Mouse (Mus musculus): ENCODE measurements around the gene Eif1. TPM values are rescaled to one million over a fixed set of nuclear protein-coding genes. Genes with fewer than 3 reads are reported as not detected.
A peak's percentile ranks its signal among the peaks of the same experiment; 100 is the strongest.
"Not testable (repeated sequence)": the region's sequence is repeated elsewhere in the genome, so short reads cannot be mapped to it uniquely, and the experiment has no call there.

Gene Eif1
- polyA plus RNA-seq, 1 experiment, result 534 TPM

GRCm38 (mm10) chr11:100311656-100312055, 8.0 kb upstream of the Eif1 start:
- H3K4me1 ChIP-seq (ENCODE audit: control insufficient read depth, insufficient read depth, low read length), result peaks cover 4% of the 10 kb centered on the region
- 0 out of 2 replicates have a peak overlapping the region, but pooled peaks have one; percentile 74 for H3K27ac ChIP-seq (ENCODE audit: insufficient read depth, low read length)
- no peak overlapping the region for H3K4me3 ChIP-seq (ENCODE audit: insufficient read depth, low read length)
- TF ChIP-seq CTCF (IDR thresholded peaks at IDR 0.05; ENCODE audit: extremely low read depth, insufficient read depth, low read length) (no peak), POLR2A (IDR thresholded peaks at IDR 0.05; ENCODE audit: extremely low read depth, insufficient read depth, low read length) (no peak)

- Histone ChIP-seq H3K4me1 (ENCODE audit: control insufficient read depth, insufficient read depth, low read length) (peaks cover 4% of the 10 kb centered on the region), H3K4me3 (ENCODE audit: insufficient read depth, low read length) (no peak overlapping the region), H3K27ac (ENCODE audit: insufficient read depth, low read length) (peak overlapping the region; percentile 79)
- TF ChIP-seq CTCF (IDR thresholded peaks at IDR 0.05; ENCODE audit: extremely low read depth, insufficient read depth, low read length) (peak; percentile 21; the same call in 1 of the 2 replicates), POLR2A (IDR thresholded peaks at IDR 0.05; ENCODE audit: extremely low read depth, insufficient read depth, low read length) (peak; percentile 24; the same call in 1 of the 2 replicates)
These were observed 7.5 kb upstream of the Eif1 start for GRCm38 (mm10) chr11:100312096-100312679.

GRCm38 (mm10) chr11:100313424-100313823, 6.3 kb upstream of the Eif1 start:
- 0 out of 2 replicates have a peak overlapping the region, but pooled peaks have one; percentile 37 for H3K27ac ChIP-seq (ENCODE audit: insufficient read depth, low read length)
- no peak overlapping the region for H3K4me3 ChIP-seq (ENCODE audit: insufficient read depth, low read length)
- peaks cover 4% of the 10 kb centered on the region for H3K4me1 ChIP-seq (ENCODE audit: control insufficient read depth, insufficient read depth, low read length)
- no peak for TF ChIP-seq CTCF (IDR thresholded peaks at IDR 0.05; ENCODE audit: extremely low read depth, insufficient read depth, low read length)
- no peak for TF ChIP-seq POLR2A (IDR thresholded peaks at IDR 0.05; ENCODE audit: extremely low read depth, insufficient read depth, low read length)

GRCm38 (mm10) chr11:100315439-100315838, 4.2 kb upstream of the Eif1 start:
- no peak overlapping the region for H3K4me3 ChIP-seq (ENCODE audit: insufficient read depth, low read length)
- H3K4me1 ChIP-seq (ENCODE audit: control insufficient read depth, insufficient read depth, low read length), result peaks cover 4% of the 10 kb centered on the region
- no peak overlapping the region for H3K27ac ChIP-seq (ENCODE audit: insufficient read depth, low read length)
- TF ChIP-seq POLR2A (IDR thresholded peaks at IDR 0.05; ENCODE audit: extremely low read depth, insufficient read depth, low read length) (no peak), CTCF (IDR thresholded peaks at IDR 0.05; ENCODE audit: extremely low read depth, insufficient read depth, low read length) (no peak)

GRCm38 (mm10) chr11:100317826-100318380, 1.8 kb upstream of the Eif1 start:
- H3K27ac ChIP-seq (ENCODE audit: insufficient read depth, low read length), result no peak overlapping the region
- H3K4me3 ChIP-seq (ENCODE audit: insufficient read depth, low read length), result no peak overlapping the region
- TF ChIP-seq POLR2A (IDR thresholded peaks at IDR 0.05; ENCODE audit: extremely low read depth, insufficient read depth, low read length), result no peak
- no peak for TF ChIP-seq CTCF (IDR thresholded peaks at IDR 0.05; ENCODE audit: extremely low read depth, insufficient read depth, low read length)
- peaks cover 1% of the 10 kb centered on the region; the same call in 1 of the 2 replicates for H3K4me1 ChIP-seq (ENCODE audit: control insufficient read depth, insufficient read depth, low read length)

- peak overlapping the region; percentile 46; the same call in 1 of the 2 replicates for H3K4me3 ChIP-seq (ENCODE audit: insufficient read depth, low read length)
- no peak overlapping the region for H3K27ac ChIP-seq (ENCODE audit: insufficient read depth, low read length)
- no peaks in the 10 kb centered on the region for H3K4me1 ChIP-seq (ENCODE audit: control insufficient read depth, insufficient read depth, low read length)
- TF ChIP-seq CTCF (IDR thresholded peaks at IDR 0.05; ENCODE audit: extremely low read depth, insufficient read depth, low read length), result no peak
These were observed 895 bp upstream of the Eif1 start for GRCm38 (mm10) chr11:100318529-100319451.

GRCm38 (mm10) chr11:100320172-100320630, 516 bp downstream of the Eif1 start:
- H3K4me1 ChIP-seq (ENCODE audit: control insufficient read depth, insufficient read depth, low read length), result no peaks in the 10 kb centered on the region
- peak overlapping the region; percentile 61 for H3K4me3 ChIP-seq (ENCODE audit: insufficient read depth, low read length)
- TF ChIP-seq POLR2A (IDR thresholded peaks at IDR 0.05; ENCODE audit: extremely low read depth, insufficient read depth, low read length) (peak; percentile 76; the same call in 1 of the 2 replicates), CTCF (IDR thresholded peaks at IDR 0.05; ENCODE audit: extremely low read depth, insufficient read depth, low read length) (no peak)

GRCm38 (mm10) chr11:100320701-100321410, 1.2 kb downstream of the Eif1 start:
- not testable (repeated sequence) for H3K27ac ChIP-seq (ENCODE audit: insufficient read depth, low read length); H3K4me1 ChIP-seq (ENCODE audit: control insufficient read depth, insufficient read depth, low read length)

More at GRCm38 (mm10) chr11:100320172-100320630, 516 bp downstream of the Eif1 start:
- peak overlapping the region; percentile 76 for H3K27ac ChIP-seq (ENCODE audit: insufficient read depth, low read length)

GRCm38 (mm10) chr11:100321479-100322305, 2.0 kb downstream of the Eif1 start:
- H3K27ac ChIP-seq (ENCODE audit: insufficient read depth, low read length); H3K4me1 ChIP-seq (ENCODE audit: control insufficient read depth, insufficient read depth, low read length): not testable (repeated sequence)

More at GRCm38 (mm10) chr11:100320701-100321410, 1.2 kb downstream of the Eif1 start:
- H3K4me3 ChIP-seq (ENCODE audit: insufficient read depth, low read length), result peak overlapping the region; percentile 61

More at GRCm38 (mm10) chr11:100321479-100322305, 2.0 kb downstream of the Eif1 start:
- peak overlapping the region; percentile 61; the same call in 1 of the 2 replicates for H3K4me3 ChIP-seq (ENCODE audit: insufficient read depth, low read length)
